10 mouse cellular contexts compared by ENCODE assay signal in the genomic region with DNA sequence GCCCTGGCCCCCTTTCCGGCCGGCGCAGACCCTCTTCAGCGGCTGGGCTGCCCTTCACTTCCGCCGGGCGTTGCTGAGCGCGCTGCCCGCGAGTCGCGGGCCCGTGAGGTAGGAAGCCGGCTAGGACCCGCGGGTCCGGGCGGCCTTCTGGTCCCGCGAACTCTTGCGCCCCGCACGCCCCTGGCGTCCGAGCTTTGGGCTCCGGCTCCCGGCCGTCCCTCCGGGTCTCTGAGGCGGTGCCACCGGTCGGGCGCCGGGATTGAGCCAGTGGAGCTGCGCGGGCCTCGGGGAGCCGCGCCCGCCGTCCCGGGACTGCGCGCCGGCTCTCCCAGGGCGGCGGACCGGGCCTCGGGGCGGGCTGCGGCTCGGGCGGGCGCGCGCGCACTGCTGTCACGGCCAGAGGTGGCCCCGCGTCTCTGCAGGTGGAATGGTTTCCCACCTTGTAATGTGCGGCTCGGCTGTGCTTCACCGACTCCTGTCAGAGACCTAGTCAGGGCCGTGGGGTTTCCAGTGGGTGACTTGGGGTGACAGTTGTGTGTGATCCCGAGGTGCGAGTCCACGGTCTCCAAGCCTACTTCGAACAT. TPM values are rescaled to one million over a fixed set of nuclear protein-coding genes. Genes with fewer than 3 reads are reported as not detected.
DNase-seq lines count a peak whose midpoint lies in the region; ATAC-seq and TF ChIP-seq lines count a peak whose summit lies in the region.
"Not testable (repeated sequence)": the region's sequence is repeated elsewhere in the genome, so short reads cannot be mapped to it uniquely, and the experiment has no call there.
"Had no signal": no experiment of that assay in that cellular context is flagged by ENCODE, and none has a peak within 500 bp of the region (broad histone marks: within the 10 kb centered on the region; RNA-seq: fewer than 3 reads in every experiment).

No protein-coding gene starts in this region.

- under 1% methylated on average over 53 of the region's 69 CpGs for WGBS in hindbrain, postnatal 0 days
- WGBS in limb, embryonic 11.5 days: under 1% methylated on average over 50 of the region's 69 CpGs

- H3K27ac ChIP-seq in hindbrain, postnatal 0 days: peak overlapping the region; percentile 48; the same call in 1 of the 2 replicates
- H3K27ac ChIP-seq in limb, embryonic 11.5 days (replicated peaks; ENCODE audit: low read depth, low read length): not testable (repeated sequence)

- H3K4me3 ChIP-seq in hindbrain, postnatal 0 days (ENCODE audit: low read length): peak overlapping the region; percentile 67
- peak overlapping the region; percentile 53 for H3K4me3 ChIP-seq in limb, embryonic 11.5 days (ENCODE audit: low read depth, low read length)
- peak overlapping the region; percentile 97 for H3K4me3 ChIP-seq in megakaryocyte, embryonic 14.5 days (replicated peaks)

- H3K27me3 ChIP-seq in hindbrain, postnatal 0 days (ENCODE audit: insufficient read depth, low read length); limb, embryonic 11.5 days (ENCODE audit: control insufficient read depth, insufficient read depth, low read length): not testable (repeated sequence)
- peaks cover 15% of the 10 kb centered on the region for H3K27me3 ChIP-seq in megakaryocyte, embryonic 14.5 days (replicated peaks)

- DNase-seq in MN1 (ENCODE audit: low spot score): peak; percentile 51
- DNase-seq in frontal cortex, postnatal 14 days (ENCODE audit: low spot score in 2 of 2): peak; percentile 17 to 20
- DNase-seq in hindbrain, postnatal 0 days (ENCODE audit: low spot score); limb, embryonic 11.5 days (ENCODE audit: low spot score): not testable (repeated sequence)
- peak; percentile 8 for DNase-seq in retina, embryonic 14.5 days (ENCODE audit: low spot score)
- peak; percentile 55 for DNase-seq in thymus, postnatal 4 days

- H3K9me3 ChIP-seq in hindbrain, postnatal 0 days (ENCODE audit: low read length); limb, embryonic 11.5 days (ENCODE audit: control insufficient read depth, low read length); megakaryocyte, embryonic 14.5 days: not testable (repeated sequence)

- not testable (repeated sequence) for H3K4me1 ChIP-seq in hindbrain, postnatal 0 days (ENCODE audit: insufficient read depth, low read length); limb, embryonic 11.5 days (ENCODE audit: control insufficient read depth, insufficient read depth, low read length)
- H3K4me1 ChIP-seq in megakaryocyte, embryonic 14.5 days: peaks cover 22% of the 10 kb centered on the region

- not testable (repeated sequence) for TF ChIP-seq CTCF in hindbrain, postnatal 0 days (IDR thresholded peaks at IDR 0.05; ENCODE audit: low read depth)

- H3K36me3 ChIP-seq in hindbrain, postnatal 0 days (ENCODE audit: insufficient read depth, low read length); limb, embryonic 11.5 days (ENCODE audit: control insufficient read depth, insufficient read depth, low read length); megakaryocyte, embryonic 14.5 days (replicated peaks; ENCODE audit: low read length): not testable (repeated sequence)

- peak; percentile 6; the same call in 1 of the 2 replicates for ATAC-seq in common myeloid progenitor, adult 5-6 weeks (replicated peaks; ENCODE audit: low read depth, poor library complexity, severe bottlenecking)
- not testable (repeated sequence) for ATAC-seq in hindbrain, postnatal 0 days
- peak; percentile 48; the same call in 1 of the 2 replicates for ATAC-seq in limb, embryonic 11.5 days (ENCODE audit: insufficient number of reproducible peaks, low FRiP score, low TSS enrichment, low read depth)

- H3K9ac ChIP-seq in hindbrain, postnatal 0 days (replicated peaks; ENCODE audit: low read length): peak overlapping the region; percentile 61
- peak overlapping the region; percentile 63 for H3K9ac ChIP-seq in limb, embryonic 11.5 days (ENCODE audit: low read length)

- peak overlapping the region; percentile 62 for H3K4me2 ChIP-seq in hindbrain, postnatal 0 days (ENCODE audit: low read depth, low read length)
- H3K4me2 ChIP-seq in limb, embryonic 11.5 days (ENCODE audit: low read depth, severe bottlenecking): peak overlapping the region; percentile 67

RNA-seq across cellular contexts. Expression of a gene that starts 0.4 kb away (rescaled TPM):
- total RNA-seq in common myeloid progenitor, adult 5-6 weeks (2017): 24.8 and 24.9 TPM in 2 replicates
- total RNA-seq in hindbrain, postnatal 0 days (2014; rRNA removed): 29.6 and 34.0 TPM in 2 replicates
- 10.3 and 10.7 TPM in 2 replicates for polyA plus RNA-seq in hindbrain, postnatal 0 days (2015; fragmentation: Nextera tagmentation; extraction: Ambion mirVana)
- polyA plus RNA-seq in limb, embryonic 11.5 days (2014; fragmentation: Nextera tagmentation; extraction: Ambion mirVana): 5.9 and 7.8 TPM in 2 replicates
- polyA plus RNA-seq in megakaryocyte, embryonic 14.5 days (2012; ENCODE audit: insufficient read depth, low replicate concordance): 0.89 and 1.00 TPM in 2 replicates

RNA-seq across cellular contexts. Expression of a gene that starts 2.6 kb away (rescaled TPM):
- 0.27 TPM in 1 of 2 replicates, not detected in the other for total RNA-seq in common myeloid progenitor, adult 5-6 weeks (2017)
- not detected in 2 replicates for total RNA-seq in hindbrain, postnatal 0 days (2014; rRNA removed)
- polyA plus RNA-seq in hindbrain, postnatal 0 days (2015; fragmentation: Nextera tagmentation; extraction: Ambion mirVana): 0.55 and 0.58 TPM in 2 replicates
- polyA plus RNA-seq in limb, embryonic 11.5 days (2014; fragmentation: Nextera tagmentation; extraction: Ambion mirVana): not detected in 2 replicates
- not detected in 2 replicates for polyA plus RNA-seq in megakaryocyte, embryonic 14.5 days (2012; ENCODE audit: insufficient read depth, low replicate concordance)

RNA-seq across cellular contexts. Expression of a gene that starts 38.7 kb away (rescaled TPM):
- 28.1 and 55.6 TPM in 2 replicates for total RNA-seq in common myeloid progenitor, adult 5-6 weeks (2017)
- total RNA-seq in hindbrain, postnatal 0 days (2014; rRNA removed): 11.8 TPM in 1 of 2 replicates, not detected in the other
- polyA plus RNA-seq in hindbrain, postnatal 0 days (2015; fragmentation: Nextera tagmentation; extraction: Ambion mirVana): not detected in 2 replicates
- polyA plus RNA-seq in limb, embryonic 11.5 days (2014; fragmentation: Nextera tagmentation; extraction: Ambion mirVana): 31.1 and 35.1 TPM in 2 replicates
- 17.8 and 46.3 TPM in 2 replicates for polyA plus RNA-seq in megakaryocyte, embryonic 14.5 days (2012; ENCODE audit: insufficient read depth, low replicate concordance)
- total RNA-seq: adrenal gland, adult 2 months; layer of hippocampus, adult 8-10 months had no signal

Comparison
In these comparisons a context has a peak if more than half of its experiments do, and no peak if none do; other contexts are left out.
1. RNA of a gene that starts 38.7 kb away (polyA plus RNA-seq): 17.8 to 46.3 TPM in megakaryocyte, embryonic 14.5 days and 31.1 to 35.1 TPM in limb, embryonic 11.5 days; not detected in hindbrain, postnatal 0 days; every median in the first group is over 10 times any median in the second.
2. Peak in every context shown above with its lines, with median percentiles within 50 percentile points of each other: H3K4me3 ChIP-seq.